Mouse (Mus musculus) limb, embryonic 15.5 days (tissue): ENCODE measurements around the gene Slco1a1. TPM values are rescaled to one million over a fixed set of nuclear protein-coding genes. Genes with fewer than 3 reads are reported as not detected.
A peak's percentile ranks its signal among the peaks of the same experiment; 100 is the strongest.
"Not testable (repeated sequence)": the region's sequence is repeated elsewhere in the genome, so short reads cannot be mapped to it uniquely, and the experiment has no call there.

ENCODE experiments used
- ATAC-seq: fragments of 200-750 bp; cut with Nextera tagmentation; 2 replicates; pipeline ENCODE4 v1.8.0; 2017; ENCODE audit warnings: low read depth, moderate TSS enrichment; ENCODE audit not compliant: insufficient number of reproducible peaks, low FRiP score, low TSS enrichment
- H3K27ac ChIP-seq: fragments of 300-500 bp; sonication (generic); 2 replicates; pipeline ENCODE4 v1.5.1; 2015; ENCODE audit warnings: moderate library complexity, mild to moderate bottlenecking, inconsistent platforms
- H3K27me3 ChIP-seq: fragments of 300-500 bp; sonication (generic); 2 replicates; pipeline ENCODE4 v1.6.1; 2015; ENCODE audit warnings: inconsistent platforms
- H3K36me3 ChIP-seq: fragments of 300-500 bp; sonication (generic); 2 replicates; pipeline ENCODE4 v1.6.1; 2015; ENCODE audit warnings: inconsistent platforms
- H3K4me1 ChIP-seq: fragments of 300-500 bp; sonication (generic); 2 replicates; pipeline ENCODE4 v1.6.1; 2015; ENCODE audit warnings: inconsistent platforms
- H3K4me2 ChIP-seq: fragments of 300-500 bp; sonication (generic); 2 replicates; pipeline ENCODE4 v1.6.1; 2015; ENCODE audit warnings: mild to moderate bottlenecking, inconsistent platforms
- H3K4me3 ChIP-seq: fragments of 300-500 bp; sonication (generic); 2 replicates; pipeline ENCODE4 v1.5.1; 2015; ENCODE audit warnings: mild to moderate bottlenecking, inconsistent platforms
- H3K9ac ChIP-seq: fragments of 300-500 bp; sonication (generic); 2 replicates; pipeline ENCODE4 v1.6.1; 2015; ENCODE audit warnings: inconsistent platforms
- H3K9me3 ChIP-seq: fragments of 300-500 bp; sonication (generic); 2 replicates; pipeline ENCODE4 v1.6.1; 2016; ENCODE audit warnings: inconsistent platforms
- WGBS: fragments of 180-500 bp; shearing (Covaris S2); methylation state at CpG from one replicate; pipeline ENCODE4 v1.1.7; 2015; 5-methylcytosine and 5-hydroxymethylcytosine counted together
- polyA plus RNA-seq: library from polyadenylated mRNA; unstranded; fragments of >200 nt; fragmentation: Nextera tagmentation; extraction: Ambion mirVana; gene quantifications from 2 replicates; pipeline ENCODE4 v1.2.1, GENCODE M21; 2015

The Slco1a1 gene
- not detected in 2 replicates for polyA plus RNA-seq

GRCm38 (mm10) chr6:141946862-141947261 is at the start of gene Slco1a1:
TSS of gene Slco1a1 (minus strand) at chr6:141946962.
- Histone ChIP-seq H3K27me3 (no peaks in the 10 kb centered on the region), H3K4me3 (no peak within 1 kb of the TSS), H3K36me3 (no peaks in the 10 kb centered on the region), H3K27ac (no peak within 1 kb of the TSS), H3K4me2 (no peak within 1 kb of the TSS), H3K4me1 (no peaks in the 10 kb centered on the region), H3K9ac (no peak within 1 kb of the TSS), H3K9me3 (no peaks in the 10 kb centered on the region)
- no peak for ATAC-seq

- 98% methylated on average over 6 of the region's 6 CpGs for whole genome bisulfite sequencing
- Histone ChIP-seq H3K27ac (no peak overlapping the region), H3K4me1 (no peaks in the 10 kb centered on the region), H3K9me3 (no peaks in the 10 kb centered on the region), H3K9ac (no peak overlapping the region), H3K4me2 (no peak overlapping the region), H3K36me3 (no peaks in the 10 kb centered on the region), H3K27me3 (no peaks in the 10 kb centered on the region), H3K4me3 (no peak overlapping the region)
- ATAC-seq, result no peak
Measured at GRCm38 (mm10) chr6:141986772-141987171, 40.0 kb upstream of the Slco1a1 start.

- H3K27me3 ChIP-seq, result no peaks in the 10 kb centered on the region
- no peak overlapping the region for H3K9ac ChIP-seq
- no peak overlapping the region for H3K27ac ChIP-seq
- H3K4me3 ChIP-seq, result no peak overlapping the region
- H3K4me2 ChIP-seq, result no peak overlapping the region
- H3K36me3 ChIP-seq, result no peaks in the 10 kb centered on the region
- no peak for ATAC-seq
- no peaks in the 10 kb centered on the region for H3K4me1 ChIP-seq
- H3K9me3 ChIP-seq, result no peaks in the 10 kb centered on the region
- WGBS, result 78% methylated on average over 3 of the region's 3 CpGs
Measured at GRCm38 (mm10) chr6:141984644-141985043, 37.9 kb upstream of the Slco1a1 start.

- WGBS, result 72% methylated on average over 1 of the region's 1 CpGs
- Histone ChIP-seq H3K27me3 (no peaks in the 10 kb centered on the region), H3K4me3 (no peak overlapping the region), H3K27ac (no peak overlapping the region), H3K4me2 (no peak overlapping the region), H3K9me3 (no peaks in the 10 kb centered on the region), H3K9ac (no peak overlapping the region), H3K4me1 (no peaks in the 10 kb centered on the region), H3K36me3 (no peaks in the 10 kb centered on the region)
- no peak for ATAC-seq
Measured at GRCm38 (mm10) chr6:141962420-141962819, 15.7 kb upstream of the Slco1a1 start.

DNA sequence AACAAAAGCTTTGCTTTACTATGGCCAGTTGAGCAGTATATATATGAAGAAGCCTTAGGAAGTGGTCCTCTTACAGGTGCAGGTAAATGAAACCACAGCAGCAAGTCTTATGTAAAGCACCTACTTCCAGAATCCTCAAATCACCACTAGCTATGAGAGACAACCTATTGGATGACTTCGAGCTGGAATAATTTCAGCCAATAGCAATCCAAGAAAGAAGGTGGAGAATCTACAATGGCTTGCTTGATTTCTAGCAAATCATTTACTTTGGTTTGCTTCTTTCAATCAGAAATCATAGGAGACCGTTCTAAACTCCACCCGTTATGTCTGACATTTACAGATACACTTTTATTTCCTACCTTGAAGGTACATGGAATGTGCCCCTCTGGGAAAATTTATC is 15.1 kb upstream of the Slco1a1 start:
- no peaks in the 10 kb centered on the region for H3K9me3 ChIP-seq

GRCm38 (mm10) chr6:141960482-141960881 is 13.7 kb upstream of the Slco1a1 start:
- no peak for ATAC-seq
- Histone ChIP-seq H3K27ac (no peak overlapping the region), H3K27me3 (no peaks in the 10 kb centered on the region), H3K4me2 (no peak overlapping the region), H3K9me3 (no peaks in the 10 kb centered on the region), H3K4me3 (no peak overlapping the region), H3K9ac (no peak overlapping the region), H3K36me3 (no peaks in the 10 kb centered on the region), H3K4me1 (no peaks in the 10 kb centered on the region)
- WGBS, result 80% methylated on average over 5 of the region's 5 CpGs

More for the DNA sequence above, 15.1 kb upstream of the Slco1a1 start:
- H3K4me3 ChIP-seq, result no peak overlapping the region
- H3K4me1 ChIP-seq, result no peaks in the 10 kb centered on the region
- WGBS, result 95% methylated on average over 3 of the region's 3 CpGs
- no peak overlapping the region for H3K9ac ChIP-seq
- H3K27me3 ChIP-seq, result no peaks in the 10 kb centered on the region
- no peaks in the 10 kb centered on the region for H3K36me3 ChIP-seq
- H3K4me2 ChIP-seq, result no peak overlapping the region
- ATAC-seq, result no peak
- no peak overlapping the region for H3K27ac ChIP-seq

DNA sequence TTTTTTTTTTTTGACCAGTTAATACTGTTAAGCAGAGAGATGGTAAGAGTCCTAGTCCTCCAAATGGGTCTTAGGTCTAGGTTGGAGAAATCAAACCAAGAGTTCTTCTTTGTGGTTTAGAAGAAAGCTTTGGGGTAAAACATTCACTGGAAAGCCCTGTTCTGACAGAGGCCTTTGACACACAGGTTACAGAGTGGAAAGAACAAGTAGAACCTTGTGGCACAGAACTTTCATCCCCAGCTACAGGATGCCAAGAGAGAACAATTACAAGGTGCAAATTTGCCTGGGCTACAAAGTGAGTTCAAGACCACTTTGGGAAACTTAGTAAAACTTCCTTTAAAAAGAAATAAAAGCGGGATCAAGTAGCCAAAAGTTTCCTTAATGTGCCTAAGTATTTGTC is 6.3 kb downstream of the Slco1a1 start:
- H3K4me2 ChIP-seq, result no peak overlapping the region
- ATAC-seq, result no peak
- H3K27ac ChIP-seq, result no peak overlapping the region
- H3K4me3 ChIP-seq, result no peak overlapping the region
- H3K4me1 ChIP-seq, result no peaks in the 10 kb centered on the region
- no peaks in the 10 kb centered on the region for H3K36me3 ChIP-seq
- 77% methylated on average over 1 of the region's 1 CpGs for WGBS
- H3K27me3 ChIP-seq, result no peaks in the 10 kb centered on the region
- no peaks in the 10 kb centered on the region for H3K9me3 ChIP-seq
- H3K9ac ChIP-seq, result no peak overlapping the region

DNA sequence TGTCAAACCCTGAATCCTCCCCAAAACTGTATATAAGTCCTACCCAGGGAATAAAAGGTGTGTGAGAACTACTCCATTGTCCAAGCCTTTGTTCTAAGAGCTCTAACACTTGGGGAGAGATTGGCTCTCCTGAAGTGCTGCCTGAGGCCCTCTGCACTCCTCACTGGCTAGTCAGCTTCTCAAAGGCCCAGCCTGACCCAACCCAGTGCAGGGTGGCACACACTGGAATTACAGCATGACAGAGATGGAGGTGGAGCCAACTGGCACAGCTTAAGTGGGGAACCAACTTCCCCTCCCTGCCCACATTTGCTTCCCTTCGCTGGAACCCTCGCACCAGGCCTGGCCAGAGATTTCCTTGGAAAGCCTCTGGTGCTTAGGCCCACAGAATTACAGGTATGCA is 48.6 kb downstream of the Slco1a1 start:
- H3K36me3 ChIP-seq, result no peaks in the 10 kb centered on the region
- H3K4me2 ChIP-seq, result no peak overlapping the region
- no peak overlapping the region for H3K27ac ChIP-seq
- no peaks in the 10 kb centered on the region for H3K9me3 ChIP-seq
- H3K27me3 ChIP-seq, result no peaks in the 10 kb centered on the region
- no peak overlapping the region for H3K4me3 ChIP-seq
- WGBS, result 64% methylated on average over 2 of the region's 2 CpGs
- no peaks in the 10 kb centered on the region for H3K4me1 ChIP-seq
- H3K9ac ChIP-seq, result no peak overlapping the region
- ATAC-seq, result peak; percentile 24; the same call in 1 of the 2 replicates

DNA sequence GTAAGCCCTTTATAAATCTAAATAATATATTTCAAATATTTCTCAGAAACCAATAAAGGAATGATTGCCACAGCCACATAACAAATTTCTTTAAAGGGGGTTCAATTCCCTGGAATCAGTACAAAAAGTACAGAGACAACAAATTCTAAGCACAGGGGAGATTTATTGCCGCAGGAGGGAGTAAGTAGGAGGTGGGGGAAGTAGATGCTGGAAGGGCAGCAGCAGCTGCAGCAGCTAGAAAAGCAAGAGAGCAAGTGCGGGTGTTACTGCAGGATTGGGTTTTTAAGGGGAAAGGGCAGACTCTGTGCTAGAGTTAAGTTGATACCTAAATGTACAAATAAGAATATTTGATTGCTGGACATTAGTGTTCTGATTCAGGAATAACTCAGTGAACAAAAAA is 57.0 kb downstream of the Slco1a1 start:
- Histone ChIP-seq H3K36me3 (no peaks in the 10 kb centered on the region), H3K4me3 (no peak overlapping the region), H3K9ac (no peak overlapping the region), H3K4me1 (no peaks in the 10 kb centered on the region), H3K9me3 (no peaks in the 10 kb centered on the region), H3K27me3 (no peaks in the 10 kb centered on the region), H3K4me2 (no peak overlapping the region), H3K27ac (no peak overlapping the region)
- ATAC-seq, result no peak
- WGBS, result 36% methylated on average over 2 of the region's 2 CpGs

DNA sequence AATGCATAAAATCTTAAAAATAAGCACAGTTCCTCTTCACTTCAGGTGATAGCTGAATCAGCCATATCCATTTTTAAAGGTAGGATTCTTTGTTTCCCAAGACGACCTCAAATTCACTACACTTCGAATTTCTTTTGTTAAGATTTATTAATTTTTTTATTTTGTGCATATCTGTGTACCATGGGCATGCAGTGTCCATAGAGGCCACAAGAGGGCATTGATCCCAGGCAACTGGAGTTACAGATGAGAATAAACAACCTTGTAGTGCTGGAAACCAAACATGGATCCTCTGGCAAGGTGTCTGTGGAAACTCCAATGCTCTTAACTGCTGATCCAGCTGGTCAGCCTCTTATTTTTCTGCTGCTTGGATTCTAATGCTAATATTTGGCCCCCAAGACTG is 58.5 kb downstream of the Slco1a1 start:
- H3K27me3 ChIP-seq, result no peaks in the 10 kb centered on the region

DNA sequence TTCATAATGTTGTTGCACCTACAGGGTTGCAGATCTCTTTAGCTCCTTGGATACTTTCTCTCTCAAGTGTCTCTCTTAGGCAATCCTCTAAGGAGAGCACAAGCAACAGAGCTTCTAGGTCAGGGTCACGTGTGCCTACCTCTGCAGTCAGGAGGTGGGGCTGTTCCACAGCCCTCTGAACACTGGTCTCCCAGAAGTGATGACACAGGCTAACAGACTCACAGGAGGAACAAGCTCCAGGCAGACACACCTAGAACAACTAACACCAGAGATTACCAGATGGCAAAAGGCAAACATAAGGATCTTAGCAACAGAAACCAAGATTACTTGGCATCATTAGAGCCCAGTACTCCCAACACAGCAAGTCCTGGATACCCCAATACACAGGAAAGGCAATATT is 64.2 kb downstream of the Slco1a1 start:
- WGBS, result 64% methylated on average over 1 of the region's 1 CpGs
- no peak overlapping the region for H3K9ac ChIP-seq
- H3K4me2 ChIP-seq, result no peak overlapping the region
- H3K4me3 ChIP-seq, result no peak overlapping the region
- no peak for ATAC-seq
- H3K27ac ChIP-seq, result no peak overlapping the region
- H3K27me3 ChIP-seq, result no peaks in the 10 kb centered on the region
- H3K4me1 ChIP-seq, result no peaks in the 10 kb centered on the region
- H3K9me3 ChIP-seq, result no peaks in the 10 kb centered on the region
- H3K36me3 ChIP-seq, result no peaks in the 10 kb centered on the region

More for the DNA sequence above, 58.5 kb downstream of the Slco1a1 start:
- Histone ChIP-seq H3K4me1 (no peaks in the 10 kb centered on the region), H3K36me3 (no peaks in the 10 kb centered on the region), H3K27ac (no peak overlapping the region), H3K9me3 (no peaks in the 10 kb centered on the region), H3K4me2 (no peak overlapping the region), H3K9ac (no peak overlapping the region), H3K4me3 (no peak overlapping the region)
- 60% methylated on average over 2 of the region's 2 CpGs for WGBS
- no peak for ATAC-seq

- 80% methylated on average over 4 of the region's 4 CpGs for WGBS
- ATAC-seq, result not testable (repeated sequence)
Measured at GRCm38 (mm10) chr6:141875742-141876141, 71.0 kb downstream of the Slco1a1 start.

GRCm38 (mm10) chr6:141871711-141872110 is 75.1 kb downstream of the Slco1a1 start:
- no peak overlapping the region for H3K9ac ChIP-seq
- 63% methylated on average over 2 of the region's 2 CpGs for WGBS
- H3K27ac ChIP-seq, result no peak overlapping the region
- no peaks in the 10 kb centered on the region for H3K36me3 ChIP-seq
- no peak for ATAC-seq
- H3K4me1 ChIP-seq, result no peaks in the 10 kb centered on the region
- no peaks in the 10 kb centered on the region for H3K27me3 ChIP-seq
- no peaks in the 10 kb centered on the region for H3K9me3 ChIP-seq
- H3K4me2 ChIP-seq, result no peak overlapping the region
- no peak overlapping the region for H3K4me3 ChIP-seq

More at GRCm38 (mm10) chr6:141875742-141876141, 71.0 kb downstream of the Slco1a1 start:
- not testable (repeated sequence) for H3K27ac ChIP-seq, H3K36me3 ChIP-seq, H3K4me2 ChIP-seq, H3K9ac ChIP-seq, H3K4me3 ChIP-seq, H3K9me3 ChIP-seq, H3K27me3 ChIP-seq, H3K4me1 ChIP-seq
